Mouse (Mus musculus): ENCODE data around the gene Ntn1. TPM values are rescaled to one million over a fixed set of nuclear protein-coding genes. Genes with fewer than 3 reads are reported as not detected.

Ntn1 gene
- polyA plus RNA-seq, 1 experiment from 2014 or later, result 6.8 TPM

DNA sequence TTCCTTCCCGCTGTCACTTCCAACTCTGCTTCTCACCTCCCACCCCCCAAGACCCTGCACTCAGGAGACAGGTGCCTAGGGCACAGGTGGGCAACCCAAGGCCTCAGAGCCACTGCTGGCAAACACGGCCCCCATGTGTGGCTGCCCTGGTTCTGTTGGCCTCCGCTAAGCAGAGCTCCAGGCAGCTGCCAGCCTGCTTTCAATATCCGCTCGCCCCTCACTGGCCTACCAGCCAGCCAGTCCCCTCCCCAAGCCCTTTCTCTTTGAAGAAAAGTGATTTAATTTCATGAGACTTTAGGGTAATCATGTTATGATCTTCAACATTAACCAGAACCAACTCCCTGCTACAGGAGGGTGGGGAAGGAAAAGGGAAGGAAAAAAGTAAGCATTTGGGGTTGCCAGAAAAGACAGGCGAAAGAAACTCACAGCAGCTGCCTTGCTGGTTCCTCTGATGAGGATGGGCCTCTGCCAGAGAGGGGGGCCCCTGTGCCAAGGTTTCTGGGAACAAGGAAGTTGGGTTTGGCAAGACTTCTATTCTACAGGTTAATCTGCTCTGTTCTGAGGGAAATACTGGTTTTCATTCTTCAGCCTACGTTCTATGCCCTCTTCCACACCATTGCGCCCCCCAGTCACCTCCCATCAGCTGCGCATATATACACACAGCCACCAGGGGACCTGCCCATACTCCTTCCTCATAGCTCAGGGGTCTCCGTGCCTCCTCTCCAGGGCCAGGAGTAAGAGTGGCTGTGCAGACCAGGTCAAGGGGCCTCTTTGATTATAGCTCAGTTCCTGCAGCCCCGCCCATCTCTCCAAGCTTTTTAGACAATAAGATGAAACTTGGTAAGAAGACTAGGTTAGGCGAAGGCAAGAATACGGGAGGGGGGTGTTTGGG lies 59.3 kb downstream of the Ntn1 start:
- Histone ChIP-seq H3K36me3 (ENCODE audit: poor library complexity, severe bottlenecking) (no peaks in the 10 kb centered on the region), H3K4me2 (no peak overlapping the region), H3K9ac (no peak overlapping the region), H3K27ac (0 out of 2 replicates have a peak overlapping the region, but pooled peaks have one; percentile 7), H3K4me1 (peaks cover 15% of the 10 kb centered on the region), H3K4me3 (no peak overlapping the region), H3K27me3 (no peaks in the 10 kb centered on the region), H3K9me3 (replicated peaks) (no peaks in the 10 kb centered on the region)
- WGBS, result 81% methylated on average over 13 of the region's 13 CpGs
- ATAC-seq, result 0 out of 2 replicates have a peak, but pooled peaks have one; percentile 27

DNA sequence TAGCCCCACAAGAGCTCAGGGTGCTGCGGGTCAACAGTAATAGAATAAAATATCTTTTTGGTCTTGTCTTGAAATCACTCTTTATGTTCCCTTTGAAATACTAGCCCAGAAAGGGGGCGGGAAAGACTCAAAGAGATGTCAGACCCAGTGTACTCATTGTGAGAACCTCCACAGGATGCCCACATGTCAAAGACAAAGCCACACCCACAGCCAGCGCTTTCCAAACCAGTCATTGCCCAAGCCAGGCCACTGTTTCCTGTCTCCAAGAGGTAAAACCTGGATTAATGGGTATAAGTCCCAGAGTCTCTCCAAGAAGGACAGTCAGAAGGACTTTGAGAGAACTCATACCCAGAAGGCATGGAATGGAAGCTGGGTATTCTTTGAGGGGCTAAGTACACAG lies 60.3 kb downstream of the Ntn1 start:
- Histone ChIP-seq H3K27me3 (no peaks in the 10 kb centered on the region), H3K27ac (no peak overlapping the region), H3K4me3 (no peak overlapping the region), H3K4me1 (peaks cover 15% of the 10 kb centered on the region), H3K4me2 (no peak overlapping the region), H3K9ac (no peak overlapping the region), H3K9me3 (replicated peaks) (no peaks in the 10 kb centered on the region), H3K36me3 (ENCODE audit: poor library complexity, severe bottlenecking) (no peaks in the 10 kb centered on the region)
- WGBS, result 80% methylated on average over 3 of the region's 3 CpGs
- ATAC-seq, result no peak

DNA sequence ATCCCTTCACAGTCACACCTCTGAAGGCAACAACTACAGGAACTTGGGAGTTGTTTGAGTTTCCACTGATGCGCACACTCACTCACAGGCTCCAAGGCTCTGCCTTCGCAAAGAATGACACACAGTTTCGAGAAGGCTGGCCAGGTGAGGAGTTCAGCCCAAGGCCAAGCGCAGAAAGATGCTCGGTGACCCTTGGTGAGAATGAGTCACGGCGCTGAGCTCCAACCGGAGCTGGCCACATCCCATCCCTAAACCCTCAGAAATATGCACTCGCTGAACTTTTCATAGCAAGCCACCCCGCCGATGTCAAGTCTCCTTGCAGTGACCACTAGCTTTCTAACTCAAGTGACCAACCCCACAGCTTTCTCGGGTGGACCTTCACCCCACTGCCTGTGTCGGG lies 60.8 kb downstream of the Ntn1 start:
- no peak overlapping the region for H3K27ac ChIP-seq

DNA sequence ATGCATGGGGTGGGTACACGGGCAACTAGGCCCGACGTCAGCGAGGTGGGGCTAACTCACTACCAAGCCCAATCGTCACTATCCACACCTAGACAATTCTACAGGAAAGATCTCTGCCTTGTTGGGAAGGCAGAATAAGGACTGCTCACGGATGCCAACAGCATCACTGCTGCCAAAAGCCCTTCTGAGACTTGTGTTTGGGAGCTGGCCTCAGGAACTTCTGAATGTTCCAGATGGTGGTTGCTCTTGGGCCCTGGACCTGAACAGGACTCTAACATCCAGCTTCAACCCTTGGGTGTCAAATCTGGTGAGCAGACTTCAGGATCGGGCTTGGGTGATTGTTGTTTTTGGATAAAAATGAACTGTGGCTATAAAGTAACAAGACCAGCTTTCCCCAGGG lies 61.3 kb downstream of the Ntn1 start:
- no peaks in the 10 kb centered on the region for H3K36me3 ChIP-seq (ENCODE audit: poor library complexity, severe bottlenecking)
- H3K9ac ChIP-seq, result no peak overlapping the region
- 97% methylated on average over 7 of the region's 7 CpGs for WGBS
- no peaks in the 10 kb centered on the region for H3K27me3 ChIP-seq
- no peak overlapping the region for H3K4me2 ChIP-seq
- no peak overlapping the region for H3K4me3 ChIP-seq
- H3K27ac ChIP-seq, result no peak overlapping the region
- ATAC-seq, result no peak
- peaks cover 15% of the 10 kb centered on the region for H3K4me1 ChIP-seq
- H3K9me3 ChIP-seq (replicated peaks), result no peaks in the 10 kb centered on the region

More for the DNA sequence above, 60.8 kb downstream of the Ntn1 start:
- no peaks in the 10 kb centered on the region for H3K9me3 ChIP-seq (replicated peaks)
- H3K36me3 ChIP-seq (ENCODE audit: poor library complexity, severe bottlenecking), result no peaks in the 10 kb centered on the region
- H3K4me1 ChIP-seq, result peaks cover 15% of the 10 kb centered on the region
- ATAC-seq, result no peak
- H3K4me3 ChIP-seq, result no peak overlapping the region
- 95% methylated on average over 13 of the region's 13 CpGs for WGBS
- no peaks in the 10 kb centered on the region for H3K27me3 ChIP-seq
- H3K9ac ChIP-seq, result no peak overlapping the region
- no peak overlapping the region for H3K4me2 ChIP-seq

DNA sequence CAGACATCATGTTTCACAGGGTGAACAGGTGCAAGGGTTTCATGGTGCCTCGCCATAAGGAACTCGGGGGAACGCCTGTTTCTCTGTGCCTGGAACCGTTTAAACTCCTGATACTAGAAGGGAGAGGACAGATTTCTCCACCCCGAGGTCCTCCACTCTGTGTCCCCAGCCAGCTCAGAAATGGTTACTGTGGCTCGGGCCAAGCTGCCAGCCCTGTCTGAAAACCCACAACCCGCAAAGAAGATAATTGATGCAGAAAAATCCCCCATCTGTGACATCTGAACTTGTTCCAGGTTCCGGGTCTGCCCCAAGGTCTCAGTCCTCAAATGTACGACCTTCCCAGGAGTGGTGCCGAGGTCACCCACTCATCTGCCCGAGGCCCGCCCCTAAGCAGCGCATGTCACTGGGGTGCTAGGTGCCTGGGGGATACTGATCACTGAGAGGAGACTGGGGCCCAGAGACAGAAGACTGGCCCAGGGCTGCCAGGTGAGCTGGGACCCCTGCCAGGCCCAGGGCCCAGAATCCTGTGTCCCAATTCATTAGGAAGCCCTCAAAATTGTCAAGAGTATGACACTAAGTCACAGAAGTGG lies 68.9 kb downstream of the Ntn1 start:
- H3K27ac ChIP-seq, result no peak overlapping the region
- no peak overlapping the region for H3K4me2 ChIP-seq
- no peaks in the 10 kb centered on the region for H3K36me3 ChIP-seq (ENCODE audit: poor library complexity, severe bottlenecking)
- no peak overlapping the region for H3K9ac ChIP-seq
- WGBS, result 90% methylated on average over 13 of the region's 13 CpGs
- H3K4me3 ChIP-seq, result no peak overlapping the region
- H3K27me3 ChIP-seq, result no peaks in the 10 kb centered on the region
- no peak for ATAC-seq
- H3K9me3 ChIP-seq (replicated peaks), result 0 out of 2 replicates have a peak, but pooled peaks cover 3% of the 10 kb centered on the region
- H3K4me1 ChIP-seq, result no peaks in the 10 kb centered on the region

DNA sequence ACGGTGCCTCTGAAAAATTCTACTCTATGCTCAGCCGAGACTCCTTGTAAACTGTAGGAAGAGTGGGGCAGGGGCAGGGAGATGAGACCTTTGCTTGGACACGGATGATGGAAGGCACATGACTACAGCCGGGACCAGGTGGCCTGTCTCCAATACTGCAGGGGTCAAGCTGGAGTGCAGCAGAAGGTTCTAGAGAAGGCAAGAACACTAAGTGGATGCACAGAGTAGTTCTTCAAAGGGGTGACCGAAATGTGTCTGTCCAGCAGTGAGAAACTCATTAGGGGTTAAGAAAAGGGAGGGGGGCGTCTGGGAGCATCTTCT lies 69.5 kb downstream of the Ntn1 start:
- H3K36me3 ChIP-seq (ENCODE audit: poor library complexity, severe bottlenecking), result no peaks in the 10 kb centered on the region
- H3K9me3 ChIP-seq (replicated peaks), result peaks cover 3% of the 10 kb centered on the region; the same call in 1 of the 2 replicates
- no peak for ATAC-seq
- no peaks in the 10 kb centered on the region for H3K4me1 ChIP-seq
- H3K27me3 ChIP-seq, result no peaks in the 10 kb centered on the region
- H3K4me3 ChIP-seq, result no peak overlapping the region
- H3K4me2 ChIP-seq, result no peak overlapping the region
- 85% methylated on average over 6 of the region's 6 CpGs for WGBS
- no peak overlapping the region for H3K27ac ChIP-seq
- H3K9ac ChIP-seq, result no peak overlapping the region

- no peak for ATAC-seq
- Histone ChIP-seq H3K9ac (no peak overlapping the region), H3K4me2 (no peak overlapping the region), H3K36me3 (ENCODE audit: poor library complexity, severe bottlenecking) (no peaks in the 10 kb centered on the region), H3K4me3 (no peak overlapping the region), H3K27me3 (no peaks in the 10 kb centered on the region), H3K27ac (no peak overlapping the region), H3K4me1 (no peaks in the 10 kb centered on the region), H3K9me3 (replicated peaks) (peaks cover 3% of the 10 kb centered on the region; the same call in 1 of the 2 replicates)
- WGBS, result 81% methylated on average over 10 of the region's 10 CpGs
Measured at GRCm38 (mm10) chr11:68330398-68331116, 70.1 kb downstream of the Ntn1 start.

DNA sequence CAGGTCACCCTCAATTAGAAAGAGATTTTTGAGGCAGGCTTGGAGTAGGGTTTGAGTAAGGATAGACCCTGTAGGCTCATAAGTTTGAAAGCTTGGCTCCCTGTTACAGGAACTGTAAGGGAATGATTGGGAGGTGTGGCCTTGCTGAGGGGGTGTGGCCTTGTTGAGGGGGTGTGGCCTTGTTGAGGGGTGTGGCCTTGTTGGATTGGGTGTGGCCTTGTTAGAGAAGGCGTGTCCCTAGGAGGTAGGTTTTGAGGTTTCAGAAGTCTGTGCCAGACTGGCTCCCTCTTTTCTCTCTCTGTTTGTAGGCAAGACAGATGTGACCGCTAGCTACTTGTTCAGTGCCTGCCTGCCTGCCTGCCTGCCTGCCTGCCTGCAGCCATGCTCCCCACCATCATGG lies 75.8 kb downstream of the Ntn1 start:
- Histone ChIP-seq H3K9me3 (replicated peaks) (peaks cover 3% of the 10 kb centered on the region; the same call in 1 of the 2 replicates), H3K4me3 (no peak overlapping the region), H3K27me3 (no peaks in the 10 kb centered on the region), H3K9ac (no peak overlapping the region), H3K36me3 (ENCODE audit: poor library complexity, severe bottlenecking) (no peaks in the 10 kb centered on the region), H3K4me2 (no peak overlapping the region), H3K4me1 (no peaks in the 10 kb centered on the region), H3K27ac (no peak overlapping the region)
- ATAC-seq, result no peak
- WGBS, result 94% methylated on average over 2 of the region's 2 CpGs

DNA sequence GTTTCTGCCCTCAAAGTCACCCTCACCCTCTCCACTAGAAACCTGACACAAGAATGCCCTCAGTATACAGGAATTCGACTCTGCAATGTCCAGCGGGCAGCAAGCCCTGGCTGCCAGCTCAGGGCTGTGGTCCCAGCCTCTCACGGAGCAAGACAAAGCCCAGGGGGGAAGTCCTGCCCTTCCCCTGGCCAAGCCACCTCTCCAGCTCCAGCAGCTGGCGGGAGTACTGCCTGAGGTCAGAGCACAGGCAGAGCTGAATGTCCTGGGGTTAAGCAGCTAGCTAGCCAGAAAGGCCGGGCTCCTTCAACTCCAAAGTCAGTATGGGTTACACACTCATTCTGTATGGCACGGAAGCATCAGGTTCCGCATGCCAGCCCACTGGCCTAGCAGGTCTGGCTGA lies 79.2 kb downstream of the Ntn1 start:
- Histone ChIP-seq H3K4me1 (no peaks in the 10 kb centered on the region), H3K9me3 (replicated peaks) (no peaks in the 10 kb centered on the region; the same call in 1 of the 2 replicates), H3K36me3 (ENCODE audit: poor library complexity, severe bottlenecking) (no peaks in the 10 kb centered on the region), H3K9ac (no peak overlapping the region), H3K27me3 (no peaks in the 10 kb centered on the region), H3K27ac (no peak overlapping the region), H3K4me2 (no peak overlapping the region), H3K4me3 (no peak overlapping the region)
- no peak for ATAC-seq
- WGBS, result 74% methylated on average over 7 of the region's 7 CpGs

DNA sequence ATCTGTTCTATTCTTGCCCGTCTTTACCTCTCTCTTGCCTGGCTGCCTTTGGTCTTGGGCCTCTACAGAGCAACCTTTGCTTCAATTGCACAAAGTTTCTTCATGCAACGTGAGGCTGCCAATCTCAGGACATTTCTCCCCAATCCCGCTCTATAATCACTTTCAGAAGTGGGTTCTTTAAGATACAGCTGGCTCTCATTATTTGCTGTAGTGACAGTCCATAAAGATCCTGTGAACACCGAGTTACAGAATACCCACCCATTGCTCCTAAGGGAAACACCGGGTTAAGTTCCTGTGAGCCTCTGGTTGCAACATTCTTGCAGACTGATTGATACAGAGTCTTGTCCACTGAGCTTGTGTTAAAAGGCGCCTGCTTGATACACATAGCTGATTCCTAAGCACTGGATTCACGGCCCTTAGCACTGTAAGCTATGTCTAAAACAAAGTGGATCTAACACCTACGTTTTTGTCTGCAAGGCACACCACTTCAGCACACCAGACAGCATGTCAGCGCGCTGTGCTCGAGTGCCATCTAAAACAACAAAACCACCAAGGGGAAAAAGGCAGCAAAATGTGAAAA lies 85.0 kb downstream of the Ntn1 start:
- ATAC-seq, result no peak
- no peaks in the 10 kb centered on the region for H3K27me3 ChIP-seq
- no peaks in the 10 kb centered on the region for H3K36me3 ChIP-seq (ENCODE audit: poor library complexity, severe bottlenecking)
- H3K27ac ChIP-seq, result no peak overlapping the region
- H3K4me1 ChIP-seq, result peaks cover 18% of the 10 kb centered on the region; the same call in 1 of the 2 replicates
- no peak overlapping the region for H3K4me2 ChIP-seq
- H3K9ac ChIP-seq, result no peak overlapping the region
- H3K4me3 ChIP-seq, result no peak overlapping the region
- 86% methylated on average over 11 of the region's 11 CpGs for WGBS
- no peaks in the 10 kb centered on the region for H3K9me3 ChIP-seq (replicated peaks)

DNA sequence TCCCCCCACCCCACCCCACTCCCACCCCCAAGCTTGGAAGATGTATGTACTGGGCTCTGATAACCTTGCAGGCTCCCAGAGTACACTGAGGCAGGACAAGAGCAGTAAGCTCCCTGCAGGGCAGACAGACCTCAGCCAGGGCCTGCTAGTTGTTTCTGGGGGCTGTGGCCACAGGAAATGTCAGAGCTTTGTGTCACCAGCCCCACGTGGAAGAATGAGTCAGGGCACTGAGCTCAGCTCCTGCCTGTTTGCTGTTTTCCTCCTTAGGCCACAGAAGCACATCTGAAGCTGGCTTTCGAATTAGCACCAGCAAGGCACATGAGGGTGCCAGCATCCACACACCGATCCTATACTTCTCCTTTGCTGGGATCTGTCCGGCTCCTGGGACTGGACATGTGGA lies 86.8 kb downstream of the Ntn1 start:
- H3K27ac ChIP-seq, result no peak overlapping the region
- H3K9me3 ChIP-seq (replicated peaks), result no peaks in the 10 kb centered on the region
- H3K4me3 ChIP-seq, result no peak overlapping the region
- H3K36me3 ChIP-seq (ENCODE audit: poor library complexity, severe bottlenecking), result no peaks in the 10 kb centered on the region
- ATAC-seq, result no peak
- H3K4me2 ChIP-seq, result no peak overlapping the region
- peaks cover 18% of the 10 kb centered on the region; the same call in 1 of the 2 replicates for H3K4me1 ChIP-seq
- H3K27me3 ChIP-seq, result no peaks in the 10 kb centered on the region
- no peak overlapping the region for H3K9ac ChIP-seq
- 63% methylated on average over 4 of the region's 4 CpGs for WGBS

GRCm38 (mm10) chr11:68313065-68313464 lies 87.6 kb downstream of the Ntn1 start:
- Histone ChIP-seq H3K27ac (no peak overlapping the region), H3K27me3 (no peaks in the 10 kb centered on the region), H3K4me3 (no peak overlapping the region), H3K9ac (no peak overlapping the region), H3K9me3 (replicated peaks) (no peaks in the 10 kb centered on the region), H3K4me2 (no peak overlapping the region), H3K36me3 (ENCODE audit: poor library complexity, severe bottlenecking) (no peaks in the 10 kb centered on the region), H3K4me1 (peaks cover 18% of the 10 kb centered on the region; the same call in 1 of the 2 replicates)
- no peak for ATAC-seq
- 39% methylated on average over 7 of the region's 7 CpGs for WGBS

All from forebrain, embryonic 13.5 days (tissue).